Mouse (Mus musculus): ENCODE results near the gene Fam83g. TPM values are rescaled to one million over a fixed set of nuclear protein-coding genes. Genes with fewer than 3 reads are reported as not detected.

Fam83g gene
- polyA plus RNA-seq, 1 experiment from 2014 or later: 0.24 TPM

- WGBS: 61% methylated on average over 2 of the region's 2 CpGs
- no peaks in the 10 kb centered on the region for H3K9me3 ChIP-seq
- ATAC-seq: no peak
- H3K27ac ChIP-seq: no peak overlapping the region
- H3K36me3 ChIP-seq: no peaks in the 10 kb centered on the region
- no peak overlapping the region for H3K4me3 ChIP-seq (replicated peaks)
- H3K4me1 ChIP-seq (replicated peaks): no peaks in the 10 kb centered on the region
- no peak overlapping the region for H3K9ac ChIP-seq (replicated peaks)
- no peaks in the 10 kb centered on the region for H3K27me3 ChIP-seq
- no peak overlapping the region for H3K4me2 ChIP-seq (replicated peaks)
Measured at GRCm38 (mm10) chr11:61646499-61647039, 37.3 kb upstream of the Fam83g start.

GRCm38 (mm10) chr11:61647110-61647910 is 36.6 kb upstream of the Fam83g start:
- Histone ChIP-seq H3K4me2 (replicated peaks) (no peak overlapping the region), H3K4me1 (replicated peaks) (no peaks in the 10 kb centered on the region), H3K36me3 (no peaks in the 10 kb centered on the region), H3K27me3 (no peaks in the 10 kb centered on the region), H3K9ac (replicated peaks) (no peak overlapping the region), H3K9me3 (no peaks in the 10 kb centered on the region), H3K27ac (no peak overlapping the region), H3K4me3 (replicated peaks) (no peak overlapping the region)
- no peak for ATAC-seq
- WGBS: 74% methylated on average over 10 of the region's 10 CpGs

GRCm38 (mm10) chr11:61647956-61648748 is 35.7 kb upstream of the Fam83g start:
- Histone ChIP-seq H3K9ac (replicated peaks) (no peak overlapping the region), H3K36me3 (no peaks in the 10 kb centered on the region), H3K4me2 (replicated peaks) (no peak overlapping the region), H3K4me3 (replicated peaks) (no peak overlapping the region), H3K27me3 (no peaks in the 10 kb centered on the region), H3K4me1 (replicated peaks) (no peaks in the 10 kb centered on the region), H3K27ac (no peak overlapping the region), H3K9me3 (no peaks in the 10 kb centered on the region)
- ATAC-seq: no peak
- WGBS: 87% methylated on average over 6 of the region's 6 CpGs

GRCm38 (mm10) chr11:61648749-61649115 is 35.2 kb upstream of the Fam83g start:
- Histone ChIP-seq H3K4me1 (replicated peaks) (no peaks in the 10 kb centered on the region), H3K9me3 (no peaks in the 10 kb centered on the region), H3K4me2 (replicated peaks) (no peak overlapping the region), H3K27ac (no peak overlapping the region), H3K4me3 (replicated peaks) (no peak overlapping the region), H3K9ac (replicated peaks) (no peak overlapping the region), H3K27me3 (no peaks in the 10 kb centered on the region), H3K36me3 (no peaks in the 10 kb centered on the region)
- ATAC-seq: no peak
- WGBS: 75% methylated on average over 7 of the region's 7 CpGs

GRCm38 (mm10) chr11:61649163-61649580 is 34.7 kb upstream of the Fam83g start:
- no peaks in the 10 kb centered on the region for H3K36me3 ChIP-seq
- H3K4me3 ChIP-seq (replicated peaks): no peak overlapping the region
- H3K4me2 ChIP-seq (replicated peaks): no peak overlapping the region
- WGBS: 92% methylated on average over 5 of the region's 5 CpGs
- no peak for ATAC-seq
- H3K9ac ChIP-seq (replicated peaks): no peak overlapping the region
- no peak overlapping the region for H3K27ac ChIP-seq
- no peaks in the 10 kb centered on the region for H3K9me3 ChIP-seq
- H3K27me3 ChIP-seq: no peaks in the 10 kb centered on the region
- no peaks in the 10 kb centered on the region for H3K4me1 ChIP-seq (replicated peaks)

GRCm38 (mm10) chr11:61649626-61650025 is 34.3 kb upstream of the Fam83g start:
- WGBS: 91% methylated on average over 4 of the region's 4 CpGs
- H3K4me1 ChIP-seq (replicated peaks): no peaks in the 10 kb centered on the region
- H3K36me3 ChIP-seq: no peaks in the 10 kb centered on the region
- no peak for ATAC-seq
- no peak overlapping the region for H3K9ac ChIP-seq (replicated peaks)
- H3K27me3 ChIP-seq: no peaks in the 10 kb centered on the region
- H3K27ac ChIP-seq: no peak overlapping the region
- no peaks in the 10 kb centered on the region for H3K9me3 ChIP-seq
- no peak overlapping the region for H3K4me2 ChIP-seq (replicated peaks)
- no peak overlapping the region for H3K4me3 ChIP-seq (replicated peaks)

GRCm38 (mm10) chr11:61650470-61651265 is 33.2 kb upstream of the Fam83g start:
- Histone ChIP-seq H3K27me3 (no peaks in the 10 kb centered on the region), H3K9ac (replicated peaks) (no peak overlapping the region), H3K36me3 (no peaks in the 10 kb centered on the region), H3K4me3 (replicated peaks) (no peak overlapping the region), H3K9me3 (no peaks in the 10 kb centered on the region), H3K27ac (no peak overlapping the region), H3K4me2 (replicated peaks) (no peak overlapping the region), H3K4me1 (replicated peaks) (no peaks in the 10 kb centered on the region)
- no peak for ATAC-seq
- WGBS: 85% methylated on average over 9 of the region's 9 CpGs

GRCm38 (mm10) chr11:61652216-61652615 is 31.7 kb upstream of the Fam83g start:
- no peak for ATAC-seq
- Histone ChIP-seq H3K4me3 (replicated peaks) (no peak overlapping the region), H3K9me3 (no peaks in the 10 kb centered on the region), H3K9ac (replicated peaks) (no peak overlapping the region), H3K4me2 (replicated peaks) (no peak overlapping the region), H3K27me3 (no peaks in the 10 kb centered on the region), H3K27ac (no peak overlapping the region), H3K4me1 (replicated peaks) (no peaks in the 10 kb centered on the region), H3K36me3 (no peaks in the 10 kb centered on the region)
- WGBS: 91% methylated on average over 5 of the region's 5 CpGs

- Histone ChIP-seq H3K27ac (no peak within 1 kb of the TSS), H3K9me3 (no peaks in the 10 kb centered on the region), H3K27me3 (no peaks in the 10 kb centered on the region), H3K4me3 (replicated peaks) (no peak within 1 kb of the TSS), H3K9ac (replicated peaks) (no peak within 1 kb of the TSS), H3K36me3 (no peaks in the 10 kb centered on the region), H3K4me2 (replicated peaks) (no peak within 1 kb of the TSS; the same call in 1 of the 2 replicates), H3K4me1 (replicated peaks) (no peaks in the 10 kb centered on the region)
- 76% methylated on average over 10 of the region's 10 CpGs for WGBS
- no peak for ATAC-seq
Measured at GRCm38 (mm10) chr11:61652686-61653447, 31.0 kb upstream of the Fam83g start, which contains the start of gene Grap. Gene Grap, plus strand, starts transcription at chr11:61653265.

GRCm38 (mm10) chr11:61653568-61653967 is 30.3 kb upstream of the Fam83g start:
- Histone ChIP-seq H3K9me3 (no peaks in the 10 kb centered on the region), H3K4me1 (replicated peaks) (no peaks in the 10 kb centered on the region), H3K27me3 (no peaks in the 10 kb centered on the region), H3K27ac (no peak overlapping the region), H3K36me3 (no peaks in the 10 kb centered on the region), H3K9ac (replicated peaks) (no peak overlapping the region), H3K4me3 (replicated peaks) (no peak overlapping the region), H3K4me2 (replicated peaks) (no peak overlapping the region)
- no peak for ATAC-seq
- WGBS: 77% methylated on average over 2 of the region's 2 CpGs

GRCm38 (mm10) chr11:61654786-61655311 is 29.0 kb upstream of the Fam83g start:
- no peaks in the 10 kb centered on the region for H3K4me1 ChIP-seq (replicated peaks)

More at GRCm38 (mm10) chr11:61654786-61655311, 29.0 kb upstream of the Fam83g start:
- no peaks in the 10 kb centered on the region for H3K36me3 ChIP-seq
- H3K27ac ChIP-seq: no peak overlapping the region
- no peak for ATAC-seq
- no peaks in the 10 kb centered on the region for H3K27me3 ChIP-seq
- WGBS: 87% methylated on average over 4 of the region's 4 CpGs
- no peak overlapping the region for H3K4me3 ChIP-seq (replicated peaks)
- H3K4me2 ChIP-seq (replicated peaks): no peak overlapping the region
- H3K9ac ChIP-seq (replicated peaks): no peak overlapping the region
- H3K9me3 ChIP-seq: no peaks in the 10 kb centered on the region

All from midbrain, embryonic 13.5 days (tissue).